Mouse (Mus musculus): ENCODE measurements around the gene Pqlc3. TPM values are rescaled to one million over a fixed set of nuclear protein-coding genes. Genes with fewer than 3 reads are reported as not detected.
"Not testable (repeated sequence)": the region's sequence is repeated elsewhere in the genome, so short reads cannot be mapped to it uniquely, and the experiment has no call there.

Pqlc3 gene
- polyA plus RNA-seq, 1 experiment: 40.1 TPM

DNA sequence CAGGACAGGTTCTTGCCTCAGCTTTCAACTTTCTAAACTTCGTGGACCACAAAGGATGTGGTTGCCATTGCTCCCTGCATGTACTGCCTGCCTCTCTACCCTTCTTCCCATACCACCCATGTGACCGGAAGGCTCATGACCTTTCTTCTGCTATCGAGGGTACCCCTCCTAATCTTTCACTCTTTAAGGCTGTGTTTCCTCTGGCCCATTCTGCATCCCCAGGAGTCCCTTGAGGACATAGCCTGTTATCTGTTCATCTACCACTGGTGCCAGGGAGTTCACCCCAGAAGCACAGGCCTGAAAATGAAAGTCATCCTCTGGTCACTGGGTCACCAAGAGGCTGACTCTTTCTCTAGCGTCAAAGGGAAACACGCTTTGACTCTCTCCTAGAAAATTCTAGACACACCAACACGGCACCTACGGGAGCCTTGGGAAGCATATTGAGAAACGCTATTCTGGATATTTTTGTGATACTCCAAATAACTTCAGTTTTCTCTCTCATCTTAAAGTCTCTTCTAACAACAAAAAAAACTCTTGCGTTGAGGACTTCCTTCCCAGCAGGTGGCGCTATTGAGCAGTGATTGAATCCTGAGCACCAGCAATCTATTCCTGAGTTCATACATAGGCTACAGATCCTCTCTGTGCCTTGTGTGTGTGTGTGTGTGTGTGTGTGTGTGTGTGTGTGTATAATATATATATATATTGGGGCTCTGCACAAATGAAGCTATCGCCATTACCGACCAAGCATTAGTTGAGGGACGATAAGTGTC lies 32.7 kb upstream of the Pqlc3 start:
- no peaks in the 10 kb centered on the region for H3K27me3 ChIP-seq (ENCODE audit: control insufficient read depth, insufficient read depth, low read length, poor library complexity, severe bottlenecking)
- no peak overlapping the region for H3K4me3 ChIP-seq (ENCODE audit: low read depth, low read length)
- H3K4me1 ChIP-seq (ENCODE audit: control insufficient read depth, insufficient read depth, low read length): no peaks in the 10 kb centered on the region
- H3K9me3 ChIP-seq (replicated peaks; ENCODE audit: control insufficient read depth, insufficient read depth, low read length, poor library complexity, severe bottlenecking): no peaks in the 10 kb centered on the region
- no peak overlapping the region for H3K9ac ChIP-seq (ENCODE audit: low read depth, poor library complexity, severe bottlenecking)
- TF ChIP-seq CTCF (IDR thresholded peaks at IDR 0.05; ENCODE audit: low read depth, low read length) (no peak), POLR2A (IDR thresholded peaks at IDR 0.05; ENCODE audit: insufficient read depth, low read length) (no peak), EP300 (IDR thresholded peaks at IDR 0.05; ENCODE audit: insufficient read depth, low read depth, low read length) (no peak)
- no peak overlapping the region for H3K27ac ChIP-seq (ENCODE audit: insufficient read depth, low read length)
- H3K36me3 ChIP-seq (ENCODE audit: control insufficient read depth, insufficient read depth, low read length, poor library complexity, severe bottlenecking): no peaks in the 10 kb centered on the region

DNA sequence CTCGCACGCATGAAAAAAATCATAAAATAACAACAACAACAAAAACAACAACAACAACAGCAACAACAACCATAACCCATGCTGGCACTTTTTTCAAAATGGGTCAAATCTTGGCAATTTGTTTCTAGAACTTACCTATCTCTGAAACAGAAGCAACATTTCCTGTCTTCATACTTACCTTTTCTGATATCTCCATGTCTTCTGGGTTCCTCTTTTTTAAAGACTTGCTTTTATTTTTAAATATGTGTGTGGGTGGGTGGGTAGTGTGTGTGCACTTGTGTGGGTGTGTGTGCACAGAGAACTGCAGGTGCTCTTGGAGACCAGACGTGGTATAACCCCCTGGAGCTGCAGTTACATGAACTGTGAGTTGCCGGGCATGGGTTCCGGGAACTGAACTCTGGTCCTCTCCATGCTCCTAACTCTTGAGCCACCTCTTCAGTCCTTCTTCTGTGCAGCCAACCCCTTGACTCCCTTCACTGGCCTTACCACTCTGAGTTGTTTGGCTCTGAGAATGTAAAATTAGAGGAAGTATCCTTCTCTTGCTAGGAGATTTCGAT lies 24.4 kb upstream of the Pqlc3 start:
- Histone ChIP-seq H3K27me3 (ENCODE audit: control insufficient read depth, insufficient read depth, low read length, poor library complexity, severe bottlenecking) (no peaks in the 10 kb centered on the region), H3K27ac (ENCODE audit: insufficient read depth, low read length) (no peak overlapping the region)
- TF ChIP-seq POLR2A (IDR thresholded peaks at IDR 0.05; ENCODE audit: insufficient read depth, low read length) (no peak), CTCF (IDR thresholded peaks at IDR 0.05; ENCODE audit: low read depth, low read length) (no peak)

DNA sequence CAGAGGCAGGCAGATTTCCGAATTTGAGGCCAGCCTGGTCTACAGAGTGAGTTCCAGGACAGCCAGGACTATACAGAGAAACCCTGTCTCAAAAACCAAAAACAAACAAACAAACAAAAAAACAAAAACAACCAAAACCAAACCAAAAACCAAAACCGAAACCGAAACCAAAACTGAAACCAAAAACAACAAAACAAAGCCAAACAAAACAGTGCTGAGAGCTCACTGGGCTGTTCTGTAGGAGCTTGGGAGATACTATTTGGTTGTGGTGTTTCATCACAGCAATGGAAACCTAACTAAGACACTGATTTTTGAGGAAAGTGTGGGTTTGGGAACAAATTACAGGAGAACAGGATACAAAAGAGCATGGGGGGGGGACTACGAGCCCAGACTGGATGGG lies 21.9 kb upstream of the Pqlc3 start:
- Histone ChIP-seq H3K4me3 (ENCODE audit: low read depth, low read length) (no peak overlapping the region), H3K9ac (ENCODE audit: low read depth, poor library complexity, severe bottlenecking) (no peak overlapping the region), H3K36me3 (ENCODE audit: control insufficient read depth, insufficient read depth, low read length, poor library complexity, severe bottlenecking) (no peaks in the 10 kb centered on the region), H3K27ac (ENCODE audit: insufficient read depth, low read length) (no peak overlapping the region), H3K27me3 (ENCODE audit: control insufficient read depth, insufficient read depth, low read length, poor library complexity, severe bottlenecking) (no peaks in the 10 kb centered on the region), H3K4me1 (ENCODE audit: control insufficient read depth, insufficient read depth, low read length) (no peaks in the 10 kb centered on the region), H3K9me3 (replicated peaks; ENCODE audit: control insufficient read depth, insufficient read depth, low read length, poor library complexity, severe bottlenecking) (no peaks in the 10 kb centered on the region)
- TF ChIP-seq POLR2A (IDR thresholded peaks at IDR 0.05; ENCODE audit: insufficient read depth, low read length) (no peak), EP300 (IDR thresholded peaks at IDR 0.05; ENCODE audit: insufficient read depth, low read depth, low read length) (no peak), CTCF (IDR thresholded peaks at IDR 0.05; ENCODE audit: low read depth, low read length) (no peak)

More for the DNA sequence above, 24.4 kb upstream of the Pqlc3 start:
- no peak overlapping the region for H3K9ac ChIP-seq (ENCODE audit: low read depth, poor library complexity, severe bottlenecking)
- H3K4me1 ChIP-seq (ENCODE audit: control insufficient read depth, insufficient read depth, low read length): no peaks in the 10 kb centered on the region
- no peaks in the 10 kb centered on the region for H3K36me3 ChIP-seq (ENCODE audit: control insufficient read depth, insufficient read depth, low read length, poor library complexity, severe bottlenecking)
- no peak overlapping the region for H3K4me3 ChIP-seq (ENCODE audit: low read depth, low read length)
- H3K9me3 ChIP-seq (replicated peaks; ENCODE audit: control insufficient read depth, insufficient read depth, low read length, poor library complexity, severe bottlenecking): no peaks in the 10 kb centered on the region

DNA sequence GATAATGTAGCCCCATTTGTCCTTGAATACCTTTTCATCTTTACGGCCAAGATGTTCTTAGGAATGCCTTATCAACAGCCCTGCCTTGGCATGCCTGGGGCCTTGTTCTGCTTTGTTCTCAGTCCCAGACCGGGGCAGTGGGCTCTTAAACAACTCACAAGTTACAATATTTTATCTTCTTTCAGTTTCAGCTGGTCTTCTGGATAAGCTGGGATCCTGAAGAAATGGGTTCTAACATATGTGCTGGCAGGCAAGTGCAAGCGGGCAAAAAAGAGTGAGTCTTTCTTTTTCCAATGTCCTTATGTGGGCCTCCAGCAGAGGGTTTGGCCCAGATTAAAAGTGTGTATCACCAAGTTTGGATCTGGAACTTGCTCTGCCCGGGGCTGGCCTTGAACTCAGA lies 20.9 kb upstream of the Pqlc3 start:
- H3K4me3 ChIP-seq (ENCODE audit: low read depth, low read length); H3K27ac ChIP-seq (ENCODE audit: insufficient read depth, low read length); H3K27me3 ChIP-seq (ENCODE audit: control insufficient read depth, insufficient read depth, low read length, poor library complexity, severe bottlenecking); H3K36me3 ChIP-seq (ENCODE audit: control insufficient read depth, insufficient read depth, low read length, poor library complexity, severe bottlenecking); H3K9me3 ChIP-seq (replicated peaks; ENCODE audit: control insufficient read depth, insufficient read depth, low read length, poor library complexity, severe bottlenecking); H3K9ac ChIP-seq (ENCODE audit: low read depth, poor library complexity, severe bottlenecking); H3K4me1 ChIP-seq (ENCODE audit: control insufficient read depth, insufficient read depth, low read length): not testable (repeated sequence)

DNA sequence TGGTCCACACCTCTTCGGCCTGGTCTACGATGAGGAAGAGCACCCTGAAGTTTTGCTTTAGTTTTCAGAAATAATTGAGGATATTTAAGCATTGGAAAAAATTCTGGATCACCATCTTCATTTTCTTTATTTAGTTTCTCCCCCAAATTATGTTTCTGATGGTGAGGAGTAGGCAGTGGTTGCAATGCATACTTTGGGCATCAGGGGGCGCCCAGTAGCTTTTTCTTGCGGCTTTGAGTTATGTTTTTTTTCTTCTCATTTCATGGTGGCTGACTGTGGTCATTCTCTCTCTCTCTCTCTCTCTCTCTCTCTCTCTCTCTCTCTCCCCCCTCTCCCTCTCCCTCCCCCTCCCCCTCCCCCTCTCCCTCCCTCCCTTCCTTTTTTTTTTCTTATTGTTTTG lies 18.3 kb upstream of the Pqlc3 start:
- Histone ChIP-seq H3K36me3 (ENCODE audit: control insufficient read depth, insufficient read depth, low read length, poor library complexity, severe bottlenecking) (no peaks in the 10 kb centered on the region), H3K9me3 (replicated peaks; ENCODE audit: control insufficient read depth, insufficient read depth, low read length, poor library complexity, severe bottlenecking) (peaks cover 4% of the 10 kb centered on the region), H3K27ac (ENCODE audit: insufficient read depth, low read length) (no peak overlapping the region), H3K9ac (ENCODE audit: low read depth, poor library complexity, severe bottlenecking) (no peak overlapping the region), H3K4me3 (ENCODE audit: low read depth, low read length) (no peak overlapping the region), H3K27me3 (ENCODE audit: control insufficient read depth, insufficient read depth, low read length, poor library complexity, severe bottlenecking) (no peaks in the 10 kb centered on the region), H3K4me1 (ENCODE audit: control insufficient read depth, insufficient read depth, low read length) (no peaks in the 10 kb centered on the region)
- TF ChIP-seq POLR2A (IDR thresholded peaks at IDR 0.05; ENCODE audit: insufficient read depth, low read length) (no peak), CTCF (IDR thresholded peaks at IDR 0.05; ENCODE audit: low read depth, low read length) (peak; percentile 13)

DNA sequence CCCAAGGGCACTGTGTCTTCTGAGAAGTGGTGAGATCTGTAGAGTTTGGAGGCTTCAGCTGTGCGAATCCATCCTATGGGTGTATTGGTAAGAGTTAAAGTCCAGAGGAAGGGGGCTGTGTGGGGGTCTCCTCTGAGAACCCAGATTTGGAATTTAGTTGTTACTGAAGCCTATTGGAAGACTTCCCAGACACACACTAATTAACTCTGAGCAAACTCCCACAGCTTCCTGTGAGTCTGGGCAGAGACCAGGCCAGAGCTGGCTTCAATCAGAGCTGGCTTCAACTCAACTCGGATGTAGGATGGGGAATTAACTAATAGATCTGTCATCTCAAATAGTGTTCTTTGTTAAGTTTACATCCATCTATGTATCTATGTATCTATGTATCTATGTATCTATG lies 15.5 kb upstream of the Pqlc3 start:
- H3K9ac ChIP-seq (ENCODE audit: low read depth, poor library complexity, severe bottlenecking): no peak overlapping the region
- H3K27ac ChIP-seq (ENCODE audit: insufficient read depth, low read length): no peak overlapping the region
- H3K36me3 ChIP-seq (ENCODE audit: control insufficient read depth, insufficient read depth, low read length, poor library complexity, severe bottlenecking): no peaks in the 10 kb centered on the region
- no peaks in the 10 kb centered on the region for H3K27me3 ChIP-seq (ENCODE audit: control insufficient read depth, insufficient read depth, low read length, poor library complexity, severe bottlenecking)
- H3K4me1 ChIP-seq (ENCODE audit: control insufficient read depth, insufficient read depth, low read length): no peaks in the 10 kb centered on the region
- TF ChIP-seq EP300 (IDR thresholded peaks at IDR 0.05; ENCODE audit: insufficient read depth, low read depth, low read length) (no peak), POLR2A (IDR thresholded peaks at IDR 0.05; ENCODE audit: insufficient read depth, low read length) (no peak), CTCF (IDR thresholded peaks at IDR 0.05; ENCODE audit: low read depth, low read length) (no peak)
- H3K4me3 ChIP-seq (ENCODE audit: low read depth, low read length): no peak overlapping the region
- H3K9me3 ChIP-seq (replicated peaks; ENCODE audit: control insufficient read depth, insufficient read depth, low read length, poor library complexity, severe bottlenecking): peaks cover 4% of the 10 kb centered on the region
